20 mouse cellular contexts compared by ENCODE assay signal in genomic region chr3:57344811-57345210, GRCm38 (mm10). TPM values are rescaled to one million over a fixed set of nuclear protein-coding genes. Genes with fewer than 3 reads are reported as not detected.
DNase-seq lines count a peak whose midpoint lies in the region; ATAC-seq lines count a peak whose summit lies in the region.
"Had no signal": no experiment of that assay in that cellular context is flagged by ENCODE, and none has a peak within 500 bp of the region (broad histone marks: within the 10 kb centered on the region; RNA-seq: fewer than 3 reads in every experiment).

No protein-coding gene starts in this region.

- no peak for DNase-seq in heart, postnatal 14 days
- no peak for DNase-seq in lung, postnatal 4 days
- DNase-seq in liver, embryonic 11.5 days (ENCODE audit: low spot score): no peak
- DNase-seq in testis, postnatal 14 days (ENCODE audit: low spot score): no peak
- no peak for DNase-seq in urinary bladder, postnatal 14 days (ENCODE audit: low spot score)
- DNase-seq: cerebellum, postnatal 36 days; gastrocnemius, adult 2 months; kidney, adult 18-20 months; kidney, postnatal 25 days; left cerebral cortex, postnatal 4 days; thymus, postnatal 36 days had no signal

- intact Hi-C loops in heart, postnatal 14 days (cut with DNase I): no loop called here

- no peak overlapping the region for H3K9ac ChIP-seq in heart, embryonic 11.5 days (ENCODE audit: low read depth, low read length)
- H3K9ac ChIP-seq in lung, embryonic 16.5 days (ENCODE audit: low read length): no peak overlapping the region
- no peak overlapping the region for H3K9ac ChIP-seq in liver, embryonic 11.5 days (ENCODE audit: low read depth, low read length)
- H3K9ac ChIP-seq in stomach, embryonic 15.5 days: no peak overlapping the region
- H3K9ac ChIP-seq: hindbrain, embryonic 13.5 days; midbrain, embryonic 13.5 days had no signal

- no peaks in the 10 kb centered on the region for H3K27me3 ChIP-seq in heart, embryonic 11.5 days (ENCODE audit: control insufficient read depth, insufficient read depth, low read length)
- H3K27me3 ChIP-seq in lung, embryonic 16.5 days (ENCODE audit: control insufficient read depth, insufficient read depth, low read depth, low read length): no peaks in the 10 kb centered on the region
- H3K27me3 ChIP-seq in liver, embryonic 11.5 days (replicated peaks; ENCODE audit: control insufficient read depth, insufficient read depth, low read length): no peaks in the 10 kb centered on the region
- no peaks in the 10 kb centered on the region for H3K27me3 ChIP-seq in stomach, embryonic 15.5 days (replicated peaks)
- H3K27me3 ChIP-seq: CH12.LX; hindbrain, embryonic 13.5 days; midbrain, embryonic 13.5 days had no signal

- no peaks in the 10 kb centered on the region for H3K36me3 ChIP-seq in heart, embryonic 11.5 days (ENCODE audit: control insufficient read depth, insufficient read depth, low read length)
- no peaks in the 10 kb centered on the region for H3K36me3 ChIP-seq in lung, embryonic 16.5 days (ENCODE audit: control insufficient read depth, insufficient read depth, low read length)
- no peaks in the 10 kb centered on the region for H3K36me3 ChIP-seq in liver, embryonic 11.5 days (ENCODE audit: control insufficient read depth, insufficient read depth, low read length)
- H3K36me3 ChIP-seq in stomach, embryonic 15.5 days: no peaks in the 10 kb centered on the region
- H3K36me3 ChIP-seq: embryonic facial prominence, embryonic 10.5 days; hindbrain, embryonic 13.5 days; midbrain, embryonic 13.5 days had no signal

- no peak overlapping the region for H3K4me2 ChIP-seq in heart, embryonic 11.5 days
- no peak overlapping the region for H3K4me2 ChIP-seq in lung, embryonic 16.5 days (ENCODE audit: low read depth, low read length)
- H3K4me2 ChIP-seq in liver, embryonic 11.5 days: no peak overlapping the region
- no peak overlapping the region for H3K4me2 ChIP-seq in stomach, embryonic 15.5 days
- H3K4me2 ChIP-seq: hindbrain, embryonic 13.5 days; midbrain, embryonic 13.5 days had no signal

- WGBS in heart, embryonic 11.5 days (ENCODE audit: insufficient replicate concordance): 73% methylated on average over 5 of the region's 5 CpGs
- WGBS in lung, embryonic 16.5 days: 51% methylated on average over 5 of the region's 5 CpGs
- WGBS in liver, embryonic 11.5 days: 59% methylated on average over 5 of the region's 5 CpGs
- WGBS in stomach, embryonic 15.5 days: 58% methylated on average over 5 of the region's 5 CpGs

- no peak for ATAC-seq in heart, embryonic 11.5 days (replicated peaks; ENCODE audit: insufficient number of reproducible peaks, low FRiP score, low TSS enrichment)
- peak; percentile 38 for ATAC-seq in lung, embryonic 16.5 days (ENCODE audit: low read depth)
- ATAC-seq in liver, embryonic 11.5 days (replicated peaks; ENCODE audit: low FRiP score): peak; percentile 57
- peak; percentile 32; the same call in 1 of the 2 replicates for ATAC-seq in stomach, embryonic 15.5 days (ENCODE audit: insufficient read depth, low FRiP score, low read depth)
- ATAC-seq: forebrain, embryonic 16.5 days; midbrain, embryonic 13.5 days had no signal

- no peak overlapping the region for H3K4me3 ChIP-seq in heart, embryonic 11.5 days (ENCODE audit: low read depth, low read length)
- H3K4me3 ChIP-seq in lung, embryonic 16.5 days (ENCODE audit: low read length): no peak overlapping the region
- no peak overlapping the region for H3K4me3 ChIP-seq in liver, embryonic 11.5 days (ENCODE audit: low read depth, low read length)
- H3K4me3 ChIP-seq in stomach, embryonic 15.5 days (replicated peaks): no peak overlapping the region
- H3K4me3 ChIP-seq: embryonic facial prominence, embryonic 10.5 days; erythroblast, embryonic 14.5 days; gastrocnemius, adult 2 months; hindbrain, embryonic 13.5 days; midbrain, embryonic 13.5 days had no signal

- no peaks in the 10 kb centered on the region for H3K4me1 ChIP-seq in heart, embryonic 11.5 days (ENCODE audit: control insufficient read depth, insufficient read depth, low read length)
- H3K4me1 ChIP-seq in lung, embryonic 16.5 days (replicated peaks; ENCODE audit: control insufficient read depth, insufficient read depth, low read length): peaks cover 5% of the 10 kb centered on the region
- no peaks in the 10 kb centered on the region for H3K4me1 ChIP-seq in liver, embryonic 11.5 days (replicated peaks; ENCODE audit: control insufficient read depth, insufficient read depth, low read length)
- 0 out of 2 replicates have a peak, but pooled peaks cover 3% of the 10 kb centered on the region for H3K4me1 ChIP-seq in stomach, embryonic 15.5 days
- H3K4me1 ChIP-seq: hindbrain, embryonic 13.5 days; midbrain, embryonic 13.5 days had no signal

- H3K9me3 ChIP-seq in heart, embryonic 11.5 days (replicated peaks; ENCODE audit: control insufficient read depth, low read length): no peaks in the 10 kb centered on the region
- H3K9me3 ChIP-seq in lung, embryonic 16.5 days (ENCODE audit: control insufficient read depth, low read length): no peaks in the 10 kb centered on the region
- no peaks in the 10 kb centered on the region for H3K9me3 ChIP-seq in liver, embryonic 11.5 days (ENCODE audit: control insufficient read depth, low read length)
- H3K9me3 ChIP-seq in stomach, embryonic 15.5 days: no peaks in the 10 kb centered on the region
- H3K9me3 ChIP-seq: embryonic facial prominence, embryonic 10.5 days; hindbrain, embryonic 13.5 days; midbrain, embryonic 13.5 days had no signal

- peak overlapping the region; percentile 41; the same call in 1 of the 2 replicates for H3K27ac ChIP-seq in heart, embryonic 11.5 days (ENCODE audit: low read depth, low read length)
- H3K27ac ChIP-seq in lung, embryonic 16.5 days (ENCODE audit: low read length): no peak overlapping the region; the same call in 1 of the 2 replicates
- H3K27ac ChIP-seq in liver, embryonic 11.5 days (ENCODE audit: low read depth, low read length): peak overlapping the region; percentile 48
- H3K27ac ChIP-seq in stomach, embryonic 15.5 days: peak overlapping the region; percentile 49
- H3K27ac ChIP-seq: embryonic facial prominence, embryonic 10.5 days; gastrocnemius, adult 2 months; hindbrain, embryonic 13.5 days; midbrain, embryonic 13.5 days had no signal

RNA-seq across cellular contexts. Expression of gene Tm4sf1, which starts 43.0 kb away (rescaled TPM):
- polyA plus RNA-seq in heart, embryonic 11.5 days (2014; fragmentation: Nextera tagmentation; extraction: Ambion mirVana): 115 TPM in 2 replicates
- total RNA-seq in heart, postnatal 14 days (2021): 100 to 1,000 TPM in 1 of 2 experiments, 10 to 100 TPM in 1; 93.6 to 121 TPM
- 116 and 145 TPM in 2 replicates for polyA plus RNA-seq in lung, embryonic 16.5 days (2015; fragmentation: Nextera tagmentation; extraction: Ambion mirVana)
- polyA plus RNA-seq in liver, embryonic 11.5 days (2014; fragmentation: Nextera tagmentation; extraction: Ambion mirVana): 7.3 and 8.4 TPM in 2 replicates
- 56.8 and 63.4 TPM in 2 replicates for polyA plus RNA-seq in stomach, embryonic 15.5 days (2015; fragmentation: Nextera tagmentation; extraction: Ambion mirVana)
- total RNA-seq: CH12.LX had no signal
- polyA plus RNA-seq: erythroblast, embryonic 14.5 days had no signal
